Mouse (Mus musculus) lung, adult 2 months (tissue): ENCODE measurements around the gene Trpm2.

Experiments used
- CTCF ChIP-seq: fragments of 200-500 bp; IDR thresholded peaks from 2 replicates; pipeline ENCODE4 v1.5.1; 2011; ENCODE audit warnings: mild to moderate bottlenecking, low read length, control low read depth; ENCODE audit not compliant: insufficient read depth
- POLR2A ChIP-seq: fragments of 200-500 bp; IDR thresholded peaks from 2 replicates; pipeline ENCODE4 v1.6.1; 2011; ENCODE audit warnings: low read depth, mild to moderate bottlenecking, control low read depth, low read length, borderline replicate concordance; ENCODE audit errors: extremely low read depth

GRCm38 (mm10) chr10:77985775-77986174, 15.4 kb upstream of the Trpm2 start:
- no peak for TF ChIP-seq POLR2A
- TF ChIP-seq CTCF = no peak
